Mouse (Mus musculus) hindlimb bud, embryonic 11.5 days (tissue): Measurements from ENCODE around the gene Vmn1r175.
"Not testable (repeated sequence)": the region's sequence is repeated elsewhere in the genome, so short reads cannot be mapped to it uniquely, and the experiment has no call there.

ENCODE experiments used
- DNase-seq: peaks from one replicate; pipeline ENCODE4 v3.0.0-alpha.2; 2012; ENCODE audit warnings: low read depth, low spot score; ENCODE audit errors: extremely low spot score

The Vmn1r175 gene

GRCm38 (mm10) chr7:23810543-23810942 is at the start of gene Vmn1r175:
Gene Vmn1r175 (minus strand): TSS chr7:23810643.
- DNase-seq = not testable (repeated sequence)

- DNase-seq = not testable (repeated sequence)
These were observed 26.8 kb upstream of the Vmn1r175 start, which contains the start of gene Vmn1r176 for GRCm38 (mm10) chr7:23837272-23837671. Gene Vmn1r176 (minus strand): TSS chr7:23837372.

GRCm38 (mm10) chr7:23784526-23784925 is 25.9 kb downstream of the Vmn1r175 start:
- DNase-seq = no peak
